Mouse (Mus musculus) ovary, postnatal 36 days (tissue): ENCODE measurements around the gene Atp8b4.
"Not testable (repeated sequence)": the region's sequence is repeated elsewhere in the genome, so short reads cannot be mapped to it uniquely, and the experiment has no call there.

Experiments used
- DNase-seq: peaks from one replicate; pipeline ENCODE4 v3.0.0; 2022; ENCODE audit warnings: low spot score, mixed read lengths

Atp8b4 gene

DNA sequence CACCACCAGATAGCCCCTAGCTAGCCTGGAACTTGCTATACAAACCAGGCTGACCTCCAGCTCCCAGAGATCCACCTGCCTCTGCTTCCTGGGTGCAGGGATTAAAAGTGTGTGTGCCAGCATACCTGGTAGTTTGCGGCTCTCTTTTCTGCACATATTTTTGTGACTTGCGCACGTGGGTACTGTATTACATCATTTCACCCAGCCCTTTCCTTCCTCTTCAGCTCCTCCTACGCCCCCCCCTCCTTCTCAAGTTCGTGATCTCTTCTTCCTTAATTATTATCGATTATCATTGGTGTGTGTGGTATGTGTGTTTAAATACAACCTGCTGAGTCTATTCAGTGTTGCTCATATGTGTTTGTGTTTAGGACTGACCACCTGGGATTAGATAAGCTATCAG is at the start of gene Atp8b4:
Gene Atp8b4, minus strand, starts transcription at position 154 of the 400 bp plus-strand sequence.
- no peak for DNase-seq

DNA sequence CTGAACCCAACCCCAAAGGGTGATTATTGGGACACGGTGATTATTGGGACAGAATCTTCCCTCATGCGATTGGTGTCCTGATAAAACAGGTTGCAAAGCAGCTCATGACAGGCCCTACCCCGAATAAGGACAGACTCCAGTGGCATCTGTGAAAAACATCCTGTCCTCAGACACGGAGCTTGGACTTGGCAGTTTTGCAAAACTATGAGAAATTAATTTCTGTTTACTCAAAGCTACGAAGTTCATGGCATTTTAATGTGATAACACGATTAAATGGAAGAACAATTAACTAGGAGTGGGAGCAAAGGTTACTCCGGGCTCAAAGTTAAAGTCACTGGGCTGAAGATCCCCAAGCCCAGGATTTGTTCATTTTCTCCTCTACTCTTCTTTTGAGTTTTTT is 49.2 kb upstream of the Atp8b4 start:
- DNase-seq = no peak

DNA sequence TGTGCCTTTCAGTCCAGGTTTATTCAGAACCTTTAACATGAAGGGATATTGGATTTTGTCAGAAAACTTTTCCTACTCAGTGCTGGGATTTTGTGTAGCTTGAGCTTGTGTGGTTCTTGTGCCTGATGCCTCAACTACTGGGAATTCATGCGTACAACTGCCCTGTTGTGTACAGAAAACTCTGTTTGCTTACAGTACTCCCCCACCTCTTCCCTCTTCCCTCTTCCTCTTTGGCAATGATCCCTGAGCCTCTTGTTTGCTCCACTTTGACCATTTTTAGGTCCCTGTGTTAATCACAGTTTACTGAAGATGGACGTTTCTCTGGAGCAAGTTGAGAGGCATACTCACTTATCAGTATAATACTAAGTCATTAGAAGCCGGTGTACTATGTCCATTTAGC is 45.9 kb upstream of the Atp8b4 start:
- no peak for DNase-seq

DNA sequence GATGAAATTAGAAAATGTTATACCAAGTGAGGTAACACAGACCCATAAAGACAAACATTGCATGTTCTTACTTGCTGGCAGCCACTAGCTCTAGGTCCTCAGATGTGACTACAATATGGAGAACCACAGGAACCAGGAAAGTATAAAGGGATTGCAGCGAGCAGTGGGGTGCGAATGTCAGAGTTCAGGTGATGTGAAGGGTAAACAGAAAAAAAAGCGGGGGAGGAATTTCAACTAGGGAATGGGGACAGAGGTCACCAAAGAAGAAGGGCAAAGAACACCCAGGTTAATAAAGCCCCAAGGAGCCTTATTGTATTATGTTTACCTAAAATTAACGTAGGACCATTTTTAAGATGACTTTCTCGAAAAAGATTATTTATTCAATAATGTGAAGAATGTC is 44.8 kb upstream of the Atp8b4 start:
- DNase-seq = no peak

DNA sequence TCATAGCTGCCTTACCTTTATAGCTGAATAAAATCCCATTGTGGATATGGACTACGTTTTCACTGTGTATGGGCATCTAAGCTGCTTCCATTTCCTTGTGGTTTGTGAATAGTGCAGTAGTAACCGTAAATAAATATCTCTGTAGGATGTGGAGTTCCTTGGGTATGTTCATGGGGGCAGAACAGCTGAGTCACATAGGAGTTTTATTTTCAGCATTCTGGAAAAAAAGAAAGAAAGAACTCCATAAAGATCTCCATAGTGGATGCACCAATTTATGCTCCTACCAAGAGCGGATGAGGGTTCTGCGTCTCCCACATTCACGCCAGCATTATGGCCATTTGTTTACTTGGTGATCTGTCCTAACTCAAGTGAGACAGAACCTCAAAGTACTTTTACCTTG is 41.7 kb upstream of the Atp8b4 start:
- DNase-seq = no peak

GRCm38 (mm10) chr2:126540390-126540925 is 40.0 kb upstream of the Atp8b4 start:
- DNase-seq = no peak

GRCm38 (mm10) chr2:126537654-126538053 is 37.2 kb upstream of the Atp8b4 start:
- no peak for DNase-seq

DNA sequence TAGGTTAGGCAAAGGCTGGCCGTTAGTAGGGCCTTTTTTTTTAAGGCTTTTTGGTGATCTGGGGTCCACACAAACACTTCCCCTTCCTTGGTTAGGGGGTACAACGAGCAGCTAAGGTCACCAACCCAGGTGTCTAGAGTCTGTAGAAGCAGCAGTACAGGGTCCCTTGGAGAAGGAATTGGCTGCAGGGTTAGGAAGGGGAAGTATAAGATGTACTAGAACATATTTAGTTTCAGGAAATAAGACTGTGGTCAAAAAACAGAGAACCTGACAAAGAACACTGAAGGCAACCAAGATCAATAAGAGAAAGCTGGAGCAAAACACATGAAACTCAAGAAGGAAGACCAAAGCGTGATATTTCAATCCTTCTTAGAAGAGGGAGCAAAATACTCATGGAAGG is 30.1 kb upstream of the Atp8b4 start:
- no peak for DNase-seq

DNA sequence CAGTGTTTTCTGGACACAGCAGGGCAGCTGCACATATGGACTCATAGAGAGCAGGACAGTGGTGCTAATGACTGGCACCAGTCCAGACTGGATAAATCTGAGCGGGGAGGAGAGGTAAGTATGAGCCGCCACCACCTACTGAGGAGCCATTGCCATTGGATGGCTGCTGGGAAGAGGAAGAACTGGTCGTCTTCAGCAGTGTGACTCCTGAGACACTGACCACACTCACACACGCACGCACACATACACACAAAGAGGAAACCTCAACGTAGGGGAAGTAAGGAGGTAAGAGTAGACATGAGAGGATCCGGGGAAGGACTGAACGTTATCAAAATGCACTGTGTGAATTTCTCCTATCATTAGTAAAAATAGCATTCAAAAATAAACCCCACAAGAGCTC is 27.0 kb upstream of the Atp8b4 start:
- DNase-seq = no peak

DNA sequence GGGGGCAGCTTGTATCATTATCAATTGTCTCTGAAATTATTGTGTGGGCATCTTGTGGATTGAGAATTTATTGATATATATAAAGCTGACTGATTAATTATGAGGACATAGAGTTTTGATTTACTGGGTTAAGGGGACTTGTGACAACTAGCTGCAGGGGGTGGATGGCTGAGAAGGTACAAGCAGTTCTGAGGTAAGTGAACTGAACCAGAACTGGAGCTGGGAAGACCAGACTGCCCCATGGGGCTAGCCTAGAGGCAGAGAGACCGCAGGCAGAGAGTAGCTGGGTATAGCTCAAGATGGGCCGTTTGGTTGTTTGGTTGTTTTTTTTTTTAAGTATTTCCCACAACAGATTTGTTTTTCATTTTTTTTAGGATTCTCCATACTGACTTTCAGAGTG is 23.8 kb upstream of the Atp8b4 start:
- no peak for DNase-seq

DNA sequence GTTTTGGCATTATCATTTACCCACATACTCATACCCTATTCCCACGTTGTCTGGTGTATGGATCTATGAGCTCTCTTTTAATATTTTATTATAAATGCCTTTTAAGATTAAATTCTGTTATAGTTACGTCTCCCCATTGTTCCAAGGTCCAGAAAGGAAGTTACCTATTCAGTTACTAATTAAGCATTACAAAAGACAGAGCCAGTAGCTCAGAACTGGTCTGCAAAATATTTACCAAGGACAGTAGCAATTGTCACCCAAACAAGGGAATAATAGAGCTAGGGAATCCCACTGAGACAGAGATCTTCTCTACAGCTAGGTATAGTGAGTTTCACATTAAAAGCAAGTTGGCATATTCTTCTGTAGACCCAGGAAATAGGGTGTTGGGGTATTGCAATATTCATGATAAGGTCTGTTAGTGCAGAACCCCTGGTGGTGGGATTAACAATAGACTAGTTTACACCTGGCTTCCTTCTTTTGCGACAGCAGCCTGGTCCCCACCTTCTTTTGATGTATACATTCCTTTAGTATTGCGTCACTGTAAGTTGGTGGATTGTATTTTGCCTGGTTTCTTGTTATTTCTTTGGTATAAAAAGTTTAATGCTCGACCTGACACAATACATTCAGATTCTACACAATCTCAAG is 22.7 kb upstream of the Atp8b4 start:
- DNase-seq = not testable (repeated sequence)

DNA sequence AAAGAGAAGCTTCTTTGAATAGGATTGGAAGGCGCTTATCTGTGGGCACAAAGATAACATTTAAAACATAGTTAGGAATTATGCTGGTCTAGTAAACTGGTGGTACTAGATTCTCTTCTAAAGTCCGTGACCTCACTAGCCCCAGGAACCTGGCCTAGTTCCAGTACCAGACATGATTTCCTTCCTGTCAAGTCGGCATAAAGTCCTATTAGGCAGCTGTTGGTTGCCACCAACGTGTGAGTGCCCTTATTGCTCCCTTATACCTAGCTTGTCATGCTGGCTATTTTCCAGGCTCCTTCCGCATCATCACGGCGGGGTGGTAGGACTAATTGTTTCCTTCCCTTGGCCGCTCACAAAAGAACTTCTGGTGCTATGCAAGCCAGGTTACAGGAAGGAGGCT is 21.6 kb upstream of the Atp8b4 start:
- no peak for DNase-seq

DNA sequence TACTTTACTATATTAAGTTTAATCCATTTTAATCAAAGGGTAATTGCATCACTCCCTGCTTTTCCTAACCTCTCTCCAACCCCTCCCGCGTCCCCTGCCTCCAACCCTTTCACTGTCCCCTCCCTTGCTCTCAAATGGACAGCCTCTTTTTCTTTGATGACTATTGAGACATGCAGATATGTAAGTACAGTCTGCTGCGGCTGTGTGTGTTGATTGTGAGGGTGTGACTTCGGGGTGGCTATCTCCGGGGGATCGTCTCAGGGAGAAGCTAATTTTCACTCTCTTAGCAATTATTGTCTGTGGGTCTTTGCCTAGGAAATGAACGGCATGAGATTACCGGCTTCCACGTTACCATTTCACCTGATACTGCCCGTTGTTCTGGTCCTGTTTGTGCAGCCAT is 21.0 kb upstream of the Atp8b4 start:
- no peak for DNase-seq

DNA sequence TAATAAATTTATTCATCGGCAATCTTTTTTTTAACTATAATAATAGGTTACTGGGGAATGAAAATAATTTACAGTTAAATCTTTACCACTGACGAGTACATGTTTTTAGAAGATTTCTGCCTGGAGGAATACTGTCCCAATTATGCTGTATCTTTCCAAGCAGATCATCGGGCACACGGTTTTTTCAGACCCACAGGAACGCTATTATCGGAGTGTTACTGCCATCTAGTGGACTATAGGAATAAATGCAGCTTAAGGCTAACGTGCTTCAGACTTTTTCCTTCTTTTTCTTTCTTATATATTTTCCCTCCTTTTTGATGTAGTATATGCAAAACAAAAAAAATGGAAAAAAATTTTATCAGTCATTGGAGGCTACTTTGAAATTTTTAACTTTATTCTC is 20.4 kb upstream of the Atp8b4 start:
- no peak for DNase-seq

- peak; percentile 43 for DNase-seq
Measured at GRCm38 (mm10) chr2:126519872-126520581, 19.6 kb upstream of the Atp8b4 start.

GRCm38 (mm10) chr2:126515069-126515826 is 14.8 kb upstream of the Atp8b4 start:
- DNase-seq = no peak

- DNase-seq = no peak
Measured at GRCm38 (mm10) chr2:126508228-126508627, 7.8 kb upstream of the Atp8b4 start.

GRCm38 (mm10) chr2:126507477-126507876 is 7.0 kb upstream of the Atp8b4 start:
- no peak for DNase-seq

DNA sequence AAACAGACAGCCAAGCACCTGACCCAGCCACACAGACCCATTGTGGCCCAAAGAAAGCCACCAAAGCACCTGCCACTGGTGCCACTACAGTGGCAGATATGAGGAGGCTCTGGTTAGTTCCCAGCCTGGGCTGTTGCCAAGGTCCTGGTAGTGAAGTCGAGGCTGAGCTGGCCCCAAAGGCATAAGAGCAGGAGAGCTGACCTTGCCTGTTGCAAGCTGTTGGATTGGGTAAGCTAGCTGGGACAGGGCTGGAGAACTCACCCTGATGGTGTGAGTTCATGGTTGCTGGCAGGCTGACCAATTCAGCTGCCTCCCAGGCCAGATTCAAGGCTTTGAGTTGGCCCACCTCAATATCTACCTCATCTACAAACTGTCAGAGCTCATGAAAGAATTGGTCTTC is 4.7 kb upstream of the Atp8b4 start:
- peak; percentile 12 for DNase-seq

DNA sequence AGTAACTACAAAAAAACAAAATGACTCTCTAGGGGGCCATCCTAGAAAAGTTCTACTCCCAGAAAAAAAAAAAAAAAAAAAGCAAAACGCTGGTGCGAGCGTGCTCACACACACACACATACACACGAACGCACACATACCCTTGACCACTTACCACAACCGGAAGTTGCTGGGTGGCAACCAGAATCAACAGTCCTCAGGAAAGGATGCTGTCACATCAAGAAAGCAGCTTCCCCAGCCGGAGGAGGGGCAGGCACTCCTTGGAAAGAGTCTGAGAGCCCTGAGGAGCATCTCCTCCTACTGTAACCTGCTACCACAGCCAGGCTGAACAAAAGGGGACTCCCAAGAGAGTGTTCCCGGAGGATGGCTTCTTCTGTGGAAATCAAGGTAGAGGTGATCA is 744 bp downstream of the Atp8b4 start:
- no peak for DNase-seq

DNA sequence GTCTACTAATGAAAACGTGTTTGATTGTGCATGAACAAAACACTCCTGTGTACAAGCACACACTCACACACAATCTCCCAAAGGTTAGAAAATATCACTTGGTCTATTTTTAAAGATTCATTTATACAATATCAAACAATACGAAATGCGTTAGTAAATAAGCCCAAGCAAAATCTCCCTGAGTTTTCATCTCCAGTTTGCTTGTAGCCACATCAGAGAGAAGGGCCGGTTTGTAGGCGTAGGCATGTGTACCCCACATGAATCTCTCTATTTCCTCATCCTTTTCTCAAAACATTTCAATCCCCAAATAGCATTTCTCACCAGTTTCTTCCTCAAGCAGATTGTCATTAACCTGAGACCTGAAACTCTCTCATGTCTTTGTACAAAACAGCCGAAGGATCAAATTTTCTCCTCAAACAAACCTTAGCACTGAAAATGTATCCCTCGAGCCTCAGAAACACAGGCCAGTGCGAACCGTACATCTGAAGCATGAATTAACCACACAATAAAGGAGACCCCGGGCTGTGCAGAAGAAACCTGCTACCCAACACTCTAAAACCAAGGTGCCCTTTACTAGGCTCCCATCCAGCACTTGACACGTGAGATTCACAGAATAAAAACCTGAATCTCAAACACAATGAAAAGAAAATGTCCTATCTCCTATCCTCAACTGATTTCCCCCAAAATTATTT is 1.6 kb downstream of the Atp8b4 start:
- no peak for DNase-seq

DNA sequence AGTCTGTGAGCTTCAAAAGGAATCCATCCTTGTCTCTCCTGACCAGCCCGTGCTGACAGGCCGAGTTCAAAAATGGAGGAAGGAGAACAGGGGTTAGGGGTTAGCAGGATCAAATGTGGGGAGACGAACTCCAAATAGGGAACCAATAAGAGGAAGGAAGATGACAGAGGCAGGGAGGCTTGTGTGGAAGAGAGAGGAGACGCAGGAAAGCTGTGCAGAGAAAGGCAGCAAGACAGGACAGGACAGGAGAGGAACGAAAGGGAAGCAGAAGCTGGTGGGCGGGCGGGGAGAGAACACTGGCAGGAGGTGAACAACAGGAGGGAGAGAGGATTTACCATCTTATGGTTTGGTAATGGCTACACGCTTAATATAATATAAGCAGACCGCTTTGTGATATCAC is 3.6 kb downstream of the Atp8b4 start:
- no peak for DNase-seq
